Mouse (Mus musculus): Measurements from ENCODE around the gene Hyal1.

- no peak for TF ChIP-seq POLR2A (IDR thresholded peaks at IDR 0.05; ENCODE audit: borderline replicate concordance, extremely low read depth, insufficient read depth, insufficient read length, poor library complexity, severe bottlenecking)
- TF ChIP-seq CTCF (IDR thresholded peaks at IDR 0.05; ENCODE audit: borderline replicate concordance, extremely low read depth, insufficient read depth, insufficient read length), result no peak
Observed at GRCm38 (mm10) chr9:107624951-107625350, 48.2 kb downstream of the Hyal1 start.
